Mouse (Mus musculus) embryonic facial prominence, embryonic 13.5 days (tissue): Measurements from ENCODE around the gene Gas2l3. TPM values are rescaled to one million over a fixed set of nuclear protein-coding genes. Genes with fewer than 3 reads are reported as not detected.

Source experiments
- ATAC-seq: fragments of 200-750 bp; cut with Nextera tagmentation; 2 replicates; pipeline ENCODE4 v1.8.0; 2017; ENCODE audit warnings: low read depth; ENCODE audit not compliant: insufficient number of reproducible peaks, insufficient read depth, low FRiP score, low TSS enrichment
- H3K27ac ChIP-seq: fragments of 300-500 bp; sonication (generic); 2 replicates; pipeline ENCODE4 v1.5.1; 2015; ENCODE audit warnings: moderate library complexity, mild to moderate bottlenecking, inconsistent platforms
- H3K27me3 ChIP-seq: fragments of 300-500 bp; sonication (generic); 2 replicates; pipeline ENCODE4 v1.6.1; 2015; ENCODE audit warnings: mild to moderate bottlenecking, inconsistent platforms
- H3K36me3 ChIP-seq: fragments of 300-500 bp; sonication (generic); 2 replicates; pipeline ENCODE4 v1.6.1; 2015; ENCODE audit warnings: mild to moderate bottlenecking, inconsistent platforms
- H3K4me1 ChIP-seq: fragments of 300-500 bp; sonication (generic); 2 replicates; pipeline ENCODE4 v1.6.1; 2015; ENCODE audit warnings: inconsistent platforms
- H3K4me2 ChIP-seq: fragments of 300-500 bp; sonication (generic); 2 replicates; pipeline ENCODE4 v1.6.1; 2015; ENCODE audit warnings: moderate library complexity, mild to moderate bottlenecking, inconsistent platforms
- H3K4me3 ChIP-seq: fragments of 300-500 bp; sonication (generic); 2 replicates; pipeline ENCODE4 v1.5.1; 2015; ENCODE audit warnings: mild to moderate bottlenecking, inconsistent platforms
- H3K9ac ChIP-seq: fragments of 300-500 bp; sonication (generic); 2 replicates; pipeline ENCODE4 v1.6.1; 2015; ENCODE audit warnings: mild to moderate bottlenecking, inconsistent platforms
- H3K9me3 ChIP-seq: fragments of 300-500 bp; sonication (generic); 2 replicates; pipeline ENCODE4 v1.6.1; 2016; ENCODE audit warnings: inconsistent platforms
- whole genome bisulfite sequencing: fragments of 180-500 bp; shearing (Covaris S2); methylation state at CpG from one replicate; pipeline ENCODE4 v1.1.7; 2015; ENCODE audit warnings: mixed read lengths; 5-methylcytosine and 5-hydroxymethylcytosine counted together
- polyA plus RNA-seq: library from polyadenylated mRNA; unstranded; fragments of >200 nt; fragmentation: Nextera tagmentation; extraction: Ambion mirVana; gene quantifications from 2 replicates; pipeline ENCODE4 v1.2.1, GENCODE M21; 2015

Gas2l3 gene
- polyA plus RNA-seq, 1 experiment from 2014 or later = 14.5 TPM

- Histone ChIP-seq H3K27me3 (no peaks in the 10 kb centered on the region), H3K9ac (no peak overlapping the region), H3K4me1 (no peaks in the 10 kb centered on the region), H3K4me2 (no peak overlapping the region), H3K9me3 (no peaks in the 10 kb centered on the region), H3K36me3 (peaks cover 43% of the 10 kb centered on the region), H3K4me3 (no peak overlapping the region), H3K27ac (no peak overlapping the region)
- no peak for ATAC-seq
- 91% methylated on average over 9 of the region's 9 CpGs for WGBS
Observed at GRCm38 (mm10) chr10:89423164-89423778, 20.5 kb downstream of the Gas2l3 start.

GRCm38 (mm10) chr10:89422504-89423158 is 21.1 kb downstream of the Gas2l3 start:
- ATAC-seq = no peak
- Histone ChIP-seq H3K27ac (no peak overlapping the region), H3K4me3 (no peak overlapping the region), H3K36me3 (peaks cover 43% of the 10 kb centered on the region), H3K9ac (no peak overlapping the region), H3K4me2 (no peak overlapping the region), H3K9me3 (no peaks in the 10 kb centered on the region), H3K4me1 (no peaks in the 10 kb centered on the region), H3K27me3 (no peaks in the 10 kb centered on the region)
- WGBS = 94% methylated on average over 8 of the region's 8 CpGs

- 89% methylated on average over 2 of the region's 2 CpGs for WGBS
- ATAC-seq = no peak
- Histone ChIP-seq H3K4me2 (no peak overlapping the region), H3K4me3 (no peak overlapping the region), H3K9ac (no peak overlapping the region), H3K36me3 (peaks cover 50% of the 10 kb centered on the region), H3K27me3 (no peaks in the 10 kb centered on the region), H3K27ac (no peak overlapping the region), H3K9me3 (no peaks in the 10 kb centered on the region), H3K4me1 (no peaks in the 10 kb centered on the region)
Observed at GRCm38 (mm10) chr10:89417966-89418365, 25.8 kb downstream of the Gas2l3 start.

- Histone ChIP-seq H3K36me3 (peaks cover 46% of the 10 kb centered on the region), H3K4me1 (no peaks in the 10 kb centered on the region), H3K9ac (no peak overlapping the region), H3K4me2 (no peak overlapping the region), H3K9me3 (no peaks in the 10 kb centered on the region), H3K4me3 (no peak overlapping the region), H3K27ac (no peak overlapping the region), H3K27me3 (no peaks in the 10 kb centered on the region)
- no peak for ATAC-seq
- WGBS = 78% methylated on average over 3 of the region's 3 CpGs
Observed at GRCm38 (mm10) chr10:89415478-89415877, 28.3 kb downstream of the Gas2l3 start.

DNA sequence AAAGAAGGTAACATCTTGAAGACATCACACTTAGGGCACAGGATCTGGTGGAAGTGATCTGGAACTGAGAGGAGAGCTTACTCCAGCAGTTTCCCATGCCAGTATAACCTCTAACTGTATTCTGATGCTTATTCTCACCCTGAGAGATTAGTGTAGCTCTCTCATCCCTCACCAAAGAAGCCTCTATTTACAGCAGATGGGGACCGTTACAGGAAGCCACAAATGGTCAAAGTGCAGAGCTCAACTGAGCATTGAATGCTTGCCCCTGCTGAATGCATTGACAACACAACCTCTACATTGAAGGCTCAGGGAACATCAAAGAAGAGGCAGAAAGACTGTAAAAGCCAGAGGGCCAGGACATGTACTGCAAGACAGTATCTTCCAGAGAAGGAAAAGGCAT is 36.2 kb downstream of the Gas2l3 start:
- H3K9me3 ChIP-seq = no peaks in the 10 kb centered on the region
- H3K4me2 ChIP-seq = no peak overlapping the region
- no peak for ATAC-seq
- no peak overlapping the region for H3K27ac ChIP-seq
- no peak overlapping the region for H3K4me3 ChIP-seq
- H3K4me1 ChIP-seq = no peaks in the 10 kb centered on the region
- H3K9ac ChIP-seq = no peak overlapping the region
- WGBS = 59% methylated on average over 1 of the region's 1 CpGs
- H3K36me3 ChIP-seq = peaks cover under 1% of the 10 kb centered on the region
- no peaks in the 10 kb centered on the region for H3K27me3 ChIP-seq

DNA sequence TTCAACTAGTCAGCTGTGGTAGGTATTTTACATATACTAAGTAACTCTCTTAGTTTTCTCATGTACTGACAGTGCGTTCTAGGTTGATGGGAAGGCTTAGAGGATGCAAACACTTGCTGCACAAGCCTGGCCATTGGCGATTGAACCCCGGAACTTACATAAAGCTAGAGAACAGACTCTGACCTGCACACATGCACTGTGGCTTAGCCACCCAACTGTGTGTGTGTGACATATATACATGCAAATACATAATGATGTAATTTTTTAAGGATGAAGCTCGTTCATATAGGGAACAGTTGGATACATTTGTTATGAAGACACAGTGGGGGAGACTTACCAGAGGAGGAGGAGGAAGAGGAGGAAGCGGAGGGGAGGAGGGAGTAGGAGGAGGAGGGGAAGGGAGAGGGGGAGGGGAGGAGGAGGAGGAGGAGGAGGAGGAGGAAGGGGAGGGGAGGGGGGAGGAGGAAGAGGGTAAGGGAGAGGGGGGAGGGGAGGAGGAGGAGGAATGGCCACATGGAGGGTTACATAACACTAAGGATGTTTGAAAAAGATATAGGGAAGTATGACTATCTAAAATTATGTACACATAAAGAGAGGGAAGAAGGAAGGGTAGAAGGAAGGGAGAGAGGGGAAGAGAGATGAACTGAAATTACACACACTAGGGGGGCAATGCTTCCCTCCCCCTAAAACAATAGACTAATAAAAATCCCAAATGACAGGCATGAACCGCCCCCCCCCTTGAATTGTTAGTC is 36.9 kb downstream of the Gas2l3 start:
- Histone ChIP-seq H3K27ac (no peak overlapping the region), H3K4me3 (no peak overlapping the region), H3K9me3 (no peaks in the 10 kb centered on the region), H3K27me3 (no peaks in the 10 kb centered on the region), H3K4me2 (no peak overlapping the region), H3K36me3 (no peaks in the 10 kb centered on the region; the same call in 1 of the 2 replicates), H3K4me1 (no peaks in the 10 kb centered on the region), H3K9ac (no peak overlapping the region)
- ATAC-seq = no peak
- 82% methylated on average over 5 of the region's 6 CpGs for WGBS

- H3K4me2 ChIP-seq = no peak overlapping the region
- no peaks in the 10 kb centered on the region for H3K4me1 ChIP-seq
- H3K27ac ChIP-seq = no peak overlapping the region
- no peak overlapping the region for H3K4me3 ChIP-seq
- no peak for ATAC-seq
- no peaks in the 10 kb centered on the region for H3K36me3 ChIP-seq
- H3K27me3 ChIP-seq = no peaks in the 10 kb centered on the region
- H3K9ac ChIP-seq = no peak overlapping the region
- WGBS = 81% methylated on average over 4 of the region's 4 CpGs
- no peaks in the 10 kb centered on the region for H3K9me3 ChIP-seq
Observed at GRCm38 (mm10) chr10:89404936-89405335, 38.8 kb downstream of the Gas2l3 start.

DNA sequence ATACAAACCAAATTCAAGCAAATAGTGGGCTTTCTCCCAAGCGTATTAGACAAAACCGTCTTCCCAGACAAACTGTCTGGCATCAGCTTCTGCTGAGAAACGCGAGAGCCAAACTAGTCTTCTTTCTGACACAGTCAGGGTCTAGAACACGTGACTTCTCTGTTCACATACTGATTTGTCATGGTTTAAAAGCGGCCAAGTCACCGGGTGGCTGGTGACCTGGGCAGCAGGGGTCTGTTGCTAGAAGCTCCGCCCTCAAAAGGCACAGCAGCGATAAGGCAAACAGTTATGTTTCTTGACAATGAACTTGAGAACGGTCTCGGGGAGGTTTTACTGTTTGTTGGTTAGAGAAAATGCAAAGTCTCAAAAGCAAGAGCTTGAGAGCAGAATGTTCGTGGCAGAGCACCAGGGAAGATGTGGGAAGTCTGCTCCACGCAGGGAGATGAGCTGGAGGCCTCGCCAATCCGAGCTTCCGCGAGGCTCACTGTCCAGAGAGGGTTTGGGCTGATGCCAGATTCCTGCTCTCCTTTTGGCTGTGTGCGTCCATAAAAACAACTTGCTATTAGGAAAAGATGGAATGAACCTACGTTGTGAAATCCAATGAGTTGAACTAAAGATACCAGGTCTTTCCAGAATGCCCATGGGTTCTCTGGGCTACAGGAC is 43.0 kb downstream of the Gas2l3 start:
- H3K4me2 ChIP-seq = no peak overlapping the region
- H3K4me1 ChIP-seq = no peaks in the 10 kb centered on the region
- H3K4me3 ChIP-seq = no peak overlapping the region
- H3K9me3 ChIP-seq = no peaks in the 10 kb centered on the region
- no peak overlapping the region for H3K27ac ChIP-seq
- no peaks in the 10 kb centered on the region for H3K27me3 ChIP-seq
- no peak for ATAC-seq
- H3K36me3 ChIP-seq = no peaks in the 10 kb centered on the region
- no peak overlapping the region for H3K9ac ChIP-seq
- WGBS = 89% methylated on average over 19 of the region's 19 CpGs

GRCm38 (mm10) chr10:89395823-89396222 is 47.9 kb downstream of the Gas2l3 start:
- no peak for ATAC-seq
- 5% methylated on average over 7 of the region's 7 CpGs for WGBS
- H3K27ac ChIP-seq = no peak overlapping the region

DNA sequence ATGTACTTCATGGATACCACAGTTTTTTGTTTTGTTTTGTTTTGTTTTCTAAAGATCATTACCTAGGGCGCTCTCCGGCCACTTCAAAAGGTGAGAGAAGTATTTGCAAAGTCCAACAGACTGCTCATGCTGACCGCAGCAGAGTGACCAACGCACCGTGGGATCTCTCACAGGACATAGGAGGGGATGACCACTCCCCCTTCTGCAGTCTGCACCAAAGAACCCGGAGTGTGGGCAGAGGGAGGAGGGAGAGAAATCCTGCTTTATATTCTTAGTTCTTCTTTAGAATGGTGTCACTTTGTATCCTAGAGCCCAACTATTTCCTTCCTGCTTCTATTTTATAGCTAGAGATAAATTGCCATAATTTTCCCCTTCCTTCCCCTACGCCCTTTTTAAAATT is 48.4 kb downstream of the Gas2l3 start:
- Histone ChIP-seq H3K4me1 (no peaks in the 10 kb centered on the region), H3K27me3 (no peaks in the 10 kb centered on the region), H3K36me3 (no peaks in the 10 kb centered on the region), H3K4me2 (peak overlapping the region; percentile 30; the same call in 1 of the 2 replicates), H3K4me3 (no peak overlapping the region), H3K9me3 (no peaks in the 10 kb centered on the region), H3K9ac (no peak overlapping the region), H3K27ac (no peak overlapping the region)
- 37% methylated on average over 7 of the region's 7 CpGs for WGBS
- ATAC-seq = no peak

More at GRCm38 (mm10) chr10:89395823-89396222, 47.9 kb downstream of the Gas2l3 start:
- Histone ChIP-seq H3K9me3 (no peaks in the 10 kb centered on the region), H3K36me3 (no peaks in the 10 kb centered on the region), H3K27me3 (no peaks in the 10 kb centered on the region), H3K4me1 (no peaks in the 10 kb centered on the region), H3K9ac (no peak overlapping the region), H3K4me3 (no peak overlapping the region), H3K4me2 (peak overlapping the region; percentile 30)

GRCm38 (mm10) chr10:89392687-89393086 is 51.1 kb downstream of the Gas2l3 start:
- no peaks in the 10 kb centered on the region for H3K27me3 ChIP-seq
- H3K4me3 ChIP-seq = no peak overlapping the region
- H3K4me1 ChIP-seq = no peaks in the 10 kb centered on the region
- no peaks in the 10 kb centered on the region for H3K36me3 ChIP-seq
- whole genome bisulfite sequencing = 59% methylated on average over 4 of the region's 4 CpGs
- no peak overlapping the region for H3K27ac ChIP-seq
- ATAC-seq = no peak
- H3K9me3 ChIP-seq = no peaks in the 10 kb centered on the region
- H3K9ac ChIP-seq = no peak overlapping the region
- H3K4me2 ChIP-seq = no peak overlapping the region
